Mouse (Mus musculus): ENCODE results near the gene Rb1. TPM values are rescaled to one million over a fixed set of nuclear protein-coding genes. Genes with fewer than 3 reads are reported as not detected.

The Rb1 gene
- polyA plus RNA-seq, 1 experiment from 2014 or later = 12.5 TPM

- no peaks in the 10 kb centered on the region for H3K27me3 ChIP-seq (replicated peaks)
- H3K4me1 ChIP-seq = peaks cover 29% of the 10 kb centered on the region
- H3K4me3 ChIP-seq = no peak overlapping the region
- WGBS = 63% methylated on average over 7 of the region's 7 CpGs
- ATAC-seq (ENCODE audit: extremely low read depth, insufficient number of reproducible peaks, low FRiP score, low TSS enrichment) = no peak
- H3K36me3 ChIP-seq = peaks cover 88% of the 10 kb centered on the region
- peak overlapping the region; percentile 65 for H3K27ac ChIP-seq (replicated peaks)
- no peak overlapping the region for H3K4me2 ChIP-seq
- no peaks in the 10 kb centered on the region for H3K9me3 ChIP-seq
- H3K9ac ChIP-seq = peak overlapping the region; percentile 19; the same call in 1 of the 2 replicates
Measured at GRCm38 (mm10) chr14:73174091-73174995, 151.3 kb downstream of the Rb1 start.

GRCm38 (mm10) chr14:73173662-73174061, 152.0 kb downstream of the Rb1 start:
- peaks cover 84% of the 10 kb centered on the region for H3K36me3 ChIP-seq
- no peaks in the 10 kb centered on the region for H3K9me3 ChIP-seq
- H3K4me1 ChIP-seq = peaks cover 28% of the 10 kb centered on the region
- no peak overlapping the region for H3K9ac ChIP-seq
- no peak overlapping the region for H3K4me2 ChIP-seq
- no peak for ATAC-seq (ENCODE audit: extremely low read depth, insufficient number of reproducible peaks, low FRiP score, low TSS enrichment)
- no peak overlapping the region for H3K4me3 ChIP-seq
- H3K27ac ChIP-seq (replicated peaks) = 0 out of 2 replicates have a peak overlapping the region, but pooled peaks have one; percentile 28
- WGBS = 80% methylated on average over 11 of the region's 11 CpGs
- H3K27me3 ChIP-seq (replicated peaks) = no peaks in the 10 kb centered on the region

GRCm38 (mm10) chr14:73172196-73173011, 153.2 kb downstream of the Rb1 start:
- Histone ChIP-seq H3K4me3 (no peak overlapping the region), H3K9me3 (no peaks in the 10 kb centered on the region), H3K4me2 (no peak overlapping the region), H3K36me3 (peaks cover 84% of the 10 kb centered on the region), H3K9ac (no peak overlapping the region), H3K27me3 (replicated peaks) (no peaks in the 10 kb centered on the region), H3K4me1 (peaks cover 23% of the 10 kb centered on the region), H3K27ac (replicated peaks) (no peak overlapping the region)
- no peak for ATAC-seq (ENCODE audit: extremely low read depth, insufficient number of reproducible peaks, low FRiP score, low TSS enrichment)
- WGBS = 79% methylated on average over 12 of the region's 12 CpGs

- ATAC-seq (ENCODE audit: extremely low read depth, insufficient number of reproducible peaks, low FRiP score, low TSS enrichment) = no peak
- Histone ChIP-seq H3K4me2 (no peak overlapping the region), H3K27me3 (replicated peaks) (no peaks in the 10 kb centered on the region), H3K9ac (no peak overlapping the region), H3K9me3 (no peaks in the 10 kb centered on the region), H3K36me3 (peaks cover 85% of the 10 kb centered on the region), H3K4me1 (peaks cover 19% of the 10 kb centered on the region), H3K4me3 (no peak overlapping the region), H3K27ac (replicated peaks) (no peak overlapping the region)
- 85% methylated on average over 13 of the region's 13 CpGs for WGBS
Measured at GRCm38 (mm10) chr14:73169926-73170844, 155.4 kb downstream of the Rb1 start.

- Histone ChIP-seq H3K27ac (replicated peaks) (no peak overlapping the region), H3K9ac (no peak overlapping the region), H3K4me1 (peaks cover 3% of the 10 kb centered on the region), H3K36me3 (peaks cover 88% of the 10 kb centered on the region), H3K4me2 (no peak overlapping the region), H3K27me3 (replicated peaks) (no peaks in the 10 kb centered on the region), H3K9me3 (no peaks in the 10 kb centered on the region), H3K4me3 (no peak overlapping the region)
- 90% methylated on average over 6 of the region's 6 CpGs for WGBS
- no peak for ATAC-seq (ENCODE audit: extremely low read depth, insufficient number of reproducible peaks, low FRiP score, low TSS enrichment)
Measured at GRCm38 (mm10) chr14:73168605-73169004, 157.0 kb downstream of the Rb1 start.

- Histone ChIP-seq H3K9ac (no peak overlapping the region), H3K4me1 (no peaks in the 10 kb centered on the region), H3K27me3 (replicated peaks) (no peaks in the 10 kb centered on the region), H3K36me3 (peaks cover 89% of the 10 kb centered on the region), H3K27ac (replicated peaks) (no peak overlapping the region), H3K4me2 (no peak overlapping the region), H3K9me3 (no peaks in the 10 kb centered on the region), H3K4me3 (no peak overlapping the region)
- no peak for ATAC-seq (ENCODE audit: extremely low read depth, insufficient number of reproducible peaks, low FRiP score, low TSS enrichment)
- 92% methylated on average over 6 of the region's 6 CpGs for WGBS
Measured at GRCm38 (mm10) chr14:73165136-73165535, 160.5 kb downstream of the Rb1 start.

- no peaks in the 10 kb centered on the region for H3K9me3 ChIP-seq
- H3K27ac ChIP-seq (replicated peaks) = no peak overlapping the region
- WGBS = 86% methylated on average over 10 of the region's 10 CpGs
- H3K4me3 ChIP-seq = no peak overlapping the region
- H3K27me3 ChIP-seq (replicated peaks) = no peaks in the 10 kb centered on the region
- H3K36me3 ChIP-seq = peaks cover 93% of the 10 kb centered on the region
- no peaks in the 10 kb centered on the region for H3K4me1 ChIP-seq
- no peak overlapping the region for H3K9ac ChIP-seq
- ATAC-seq (ENCODE audit: extremely low read depth, insufficient number of reproducible peaks, low FRiP score, low TSS enrichment) = no peak
- no peak overlapping the region for H3K4me2 ChIP-seq
Measured at GRCm38 (mm10) chr14:73163363-73163998, 162.1 kb downstream of the Rb1 start.

GRCm38 (mm10) chr14:73162192-73162800, 163.3 kb downstream of the Rb1 start:
- H3K27ac ChIP-seq (replicated peaks) = peak overlapping the region; percentile 13; the same call in 1 of the 2 replicates

GRCm38 (mm10) chr14:73161303-73161702, 164.3 kb downstream of the Rb1 start:
- Histone ChIP-seq H3K27me3 (replicated peaks) (no peaks in the 10 kb centered on the region), H3K27ac (replicated peaks) (no peak overlapping the region), H3K4me2 (no peak overlapping the region), H3K36me3 (peaks cover 96% of the 10 kb centered on the region), H3K4me1 (no peaks in the 10 kb centered on the region), H3K9ac (no peak overlapping the region), H3K9me3 (no peaks in the 10 kb centered on the region), H3K4me3 (no peak overlapping the region)
- WGBS = 87% methylated on average over 4 of the region's 5 CpGs
- ATAC-seq (ENCODE audit: extremely low read depth, insufficient number of reproducible peaks, low FRiP score, low TSS enrichment) = no peak

More at GRCm38 (mm10) chr14:73162192-73162800, 163.3 kb downstream of the Rb1 start:
- 81% methylated on average over 13 of the region's 13 CpGs for WGBS
- Histone ChIP-seq H3K9ac (no peak overlapping the region), H3K9me3 (no peaks in the 10 kb centered on the region), H3K4me1 (no peaks in the 10 kb centered on the region), H3K4me3 (no peak overlapping the region), H3K27me3 (replicated peaks) (no peaks in the 10 kb centered on the region), H3K36me3 (peaks cover 94% of the 10 kb centered on the region), H3K4me2 (no peak overlapping the region)
- ATAC-seq (ENCODE audit: extremely low read depth, insufficient number of reproducible peaks, low FRiP score, low TSS enrichment) = no peak

- no peak for ATAC-seq (ENCODE audit: extremely low read depth, insufficient number of reproducible peaks, low FRiP score, low TSS enrichment)
- 87% methylated on average over 3 of the region's 3 CpGs for WGBS
- Histone ChIP-seq H3K4me2 (no peak overlapping the region), H3K36me3 (peaks cover 29% of the 10 kb centered on the region), H3K27ac (replicated peaks) (no peak overlapping the region), H3K9ac (no peak overlapping the region), H3K4me3 (no peak overlapping the region), H3K9me3 (no peaks in the 10 kb centered on the region), H3K27me3 (replicated peaks) (no peaks in the 10 kb centered on the region), H3K4me1 (peaks cover 19% of the 10 kb centered on the region)
Measured at GRCm38 (mm10) chr14:73148125-73148524, 177.5 kb downstream of the Rb1 start.
